Mouse (Mus musculus): ENCODE measurements around the gene Ccdc47. TPM values are rescaled to one million over a fixed set of nuclear protein-coding genes. Genes with fewer than 3 reads are reported as not detected.
"Not testable (repeated sequence)": the region's sequence is repeated elsewhere in the genome, so short reads cannot be mapped to it uniquely, and the experiment has no call there.

Gene Ccdc47
- total RNA-seq, 1 experiment = 82.3 TPM

GRCm38 (mm10) chr11:106254767-106255166 is 38.6 kb upstream of the Ccdc47 start:
- Histone ChIP-seq H3K4me3 (ENCODE audit: insufficient read depth in 1 of 2, low read depth in 1 of 2, low read length in 2 of 2, poor library complexity in 1 of 2, severe bottlenecking in 1 of 2) (peak overlapping the region; percentile 96 to 100), H3K9ac (ENCODE audit: insufficient read depth, low read depth, low read length, poor library complexity, severe bottlenecking) (peak overlapping the region; percentile 100), H3K9me3 (ENCODE audit: control insufficient read depth, insufficient read depth, low read depth, low read length) (no peaks in the 10 kb centered on the region), H3K36me3 (ENCODE audit: control insufficient read depth, insufficient read depth, low read length, poor library complexity, severe bottlenecking) (peaks cover 55% of the 10 kb centered on the region), H3K27ac (ENCODE audit: insufficient read depth, low read depth, low read length, poor library complexity, severe bottlenecking) (no peak overlapping the region), H3K4me1 (ENCODE audit: control insufficient read depth in 2 of 2, insufficient read depth in 2 of 2, low read length in 2 of 2, poor library complexity in 1 of 2) (peaks cover 4 to 10% of the 10 kb centered on the region in 2 experiments; a peak in 3 of 4 replicates)
- DNase-seq (ENCODE audit: low read depth, low spot score) = no peak
- in situ Hi-C loops (cut with MboI; ENCODE audit: low sequenced_read_pairs in 2 of 2, unreplicated experiment in 2 of 2) = no loop called here
- no peak for TF ChIP-seq HCFC1 (IDR thresholded peaks at IDR 0.05; ENCODE audit: borderline replicate concordance, insufficient read depth, low read length)
- TF ChIP-seq ZC3H11A (IDR thresholded peaks at IDR 0.05; ENCODE audit: borderline replicate concordance, low read depth, low read length) = no peak
- TF ChIP-seq MAFK (IDR thresholded peaks at IDR 0.05; ENCODE audit: insufficient read depth, low read depth, low read length) = no peak
- no peak for TF ChIP-seq ZNF384 (IDR thresholded peaks at IDR 0.05; ENCODE audit: low read depth, low read length)
- no peak for TF ChIP-seq CHD2 (IDR thresholded peaks at IDR 0.05; ENCODE audit: low read depth, low read length)

- Histone ChIP-seq H3K36me3 (ENCODE audit: control insufficient read depth, insufficient read depth, low read length, poor library complexity, severe bottlenecking) (peaks cover 63% of the 10 kb centered on the region), H3K27ac (ENCODE audit: insufficient read depth, low read depth, low read length, poor library complexity, severe bottlenecking) (no peak overlapping the region), H3K9ac (ENCODE audit: insufficient read depth, low read depth, low read length, poor library complexity, severe bottlenecking) (no peak overlapping the region), H3K9me3 (ENCODE audit: control insufficient read depth, insufficient read depth, low read depth, low read length) (no peaks in the 10 kb centered on the region), H3K4me3 (ENCODE audit: insufficient read depth in 1 of 2, low read depth in 1 of 2, low read length in 2 of 2, poor library complexity in 1 of 2, severe bottlenecking in 1 of 2) (no peak overlapping the region), H3K4me1 (ENCODE audit: control insufficient read depth in 2 of 2, insufficient read depth in 2 of 2, low read length in 2 of 2, poor library complexity in 1 of 2) (no peaks in the 10 kb centered on the region)
- DNase-seq (ENCODE audit: low read depth, low spot score) = no peak
- TF ChIP-seq HCFC1 (IDR thresholded peaks at IDR 0.05; ENCODE audit: borderline replicate concordance, insufficient read depth, low read length) = no peak
- no peak for TF ChIP-seq ZC3H11A (IDR thresholded peaks at IDR 0.05; ENCODE audit: borderline replicate concordance, low read depth, low read length)
- TF ChIP-seq MAFK (IDR thresholded peaks at IDR 0.05; ENCODE audit: insufficient read depth, low read depth, low read length) = no peak
- TF ChIP-seq ZNF384 (IDR thresholded peaks at IDR 0.05; ENCODE audit: low read depth, low read length) = no peak
- TF ChIP-seq CHD2 (IDR thresholded peaks at IDR 0.05; ENCODE audit: low read depth, low read length) = no peak
- in situ Hi-C loops (cut with MboI; ENCODE audit: low sequenced_read_pairs in 2 of 2, unreplicated experiment in 2 of 2) = no loop called here
Measured at GRCm38 (mm10) chr11:106249326-106249725, 33.2 kb upstream of the Ccdc47 start.

GRCm38 (mm10) chr11:106246834-106247233 is 30.7 kb upstream of the Ccdc47 start:
- DNase-seq (ENCODE audit: low read depth, low spot score) = no peak
- Histone ChIP-seq H3K36me3 (ENCODE audit: control insufficient read depth, insufficient read depth, low read length, poor library complexity, severe bottlenecking) (peaks cover 48% of the 10 kb centered on the region), H3K4me1 (ENCODE audit: control insufficient read depth in 2 of 2, insufficient read depth in 2 of 2, low read length in 2 of 2, poor library complexity in 1 of 2) (no peaks in the 10 kb centered on the region), H3K4me3 (ENCODE audit: insufficient read depth in 1 of 2, low read depth in 1 of 2, low read length in 2 of 2, poor library complexity in 1 of 2, severe bottlenecking in 1 of 2) (no peak overlapping the region), H3K27ac (ENCODE audit: insufficient read depth, low read depth, low read length, poor library complexity, severe bottlenecking) (no peak overlapping the region), H3K9ac (ENCODE audit: insufficient read depth, low read depth, low read length, poor library complexity, severe bottlenecking) (no peak overlapping the region), H3K9me3 (ENCODE audit: control insufficient read depth, insufficient read depth, low read depth, low read length) (no peaks in the 10 kb centered on the region)
- in situ Hi-C loops (cut with MboI; ENCODE audit: low sequenced_read_pairs in 2 of 2, unreplicated experiment in 2 of 2) = no loop called here
- TF ChIP-seq ZNF384 (IDR thresholded peaks at IDR 0.05; ENCODE audit: low read depth, low read length) (no peak), MAFK (IDR thresholded peaks at IDR 0.05; ENCODE audit: insufficient read depth, low read depth, low read length) (no peak), HCFC1 (IDR thresholded peaks at IDR 0.05; ENCODE audit: borderline replicate concordance, insufficient read depth, low read length) (no peak)

- in situ Hi-C loops (cut with MboI; ENCODE audit: low sequenced_read_pairs in 2 of 2, unreplicated experiment in 2 of 2); H3K27ac ChIP-seq (ENCODE audit: insufficient read depth, low read depth, low read length, poor library complexity, severe bottlenecking); H3K36me3 ChIP-seq (ENCODE audit: control insufficient read depth, insufficient read depth, low read length, poor library complexity, severe bottlenecking); H3K9ac ChIP-seq (ENCODE audit: insufficient read depth, low read depth, low read length, poor library complexity, severe bottlenecking); H3K4me3 ChIP-seq (ENCODE audit: insufficient read depth in 1 of 2, low read depth in 1 of 2, low read length in 2 of 2, poor library complexity in 1 of 2, severe bottlenecking in 1 of 2); H3K4me1 ChIP-seq (ENCODE audit: control insufficient read depth in 2 of 2, insufficient read depth in 2 of 2, low read length in 2 of 2, poor library complexity in 1 of 2); H3K9me3 ChIP-seq (ENCODE audit: control insufficient read depth, insufficient read depth, low read depth, low read length); DNase-seq (ENCODE audit: low read depth, low spot score): not testable (repeated sequence)
Measured at GRCm38 (mm10) chr11:106233978-106234377, 17.8 kb upstream of the Ccdc47 start.

GRCm38 (mm10) chr11:106220603-106221002 is 4.5 kb upstream of the Ccdc47 start:
- no peak for DNase-seq (ENCODE audit: low read depth, low spot score)
- Histone ChIP-seq H3K27ac (ENCODE audit: insufficient read depth, low read depth, low read length, poor library complexity, severe bottlenecking) (no peak overlapping the region), H3K36me3 (ENCODE audit: control insufficient read depth, insufficient read depth, low read length, poor library complexity, severe bottlenecking) (peaks cover 5% of the 10 kb centered on the region), H3K4me3 (ENCODE audit: insufficient read depth in 1 of 2, low read depth in 1 of 2, low read length in 2 of 2, poor library complexity in 1 of 2, severe bottlenecking in 1 of 2) (no peak overlapping the region), H3K9me3 (ENCODE audit: control insufficient read depth, insufficient read depth, low read depth, low read length) (no peaks in the 10 kb centered on the region), H3K4me1 (ENCODE audit: control insufficient read depth in 2 of 2, insufficient read depth in 2 of 2, low read length in 2 of 2, poor library complexity in 1 of 2) (peaks cover 2% of the 10 kb centered on the region in 2 experiments; a peak in 2 of 4 replicates), H3K9ac (ENCODE audit: insufficient read depth, low read depth, low read length, poor library complexity, severe bottlenecking) (no peak overlapping the region)
- TF ChIP-seq ZC3H11A (IDR thresholded peaks at IDR 0.05; ENCODE audit: borderline replicate concordance, low read depth, low read length) = no peak
- TF ChIP-seq MAFK (IDR thresholded peaks at IDR 0.05; ENCODE audit: insufficient read depth, low read depth, low read length) = no peak
- no peak for TF ChIP-seq ZNF384 (IDR thresholded peaks at IDR 0.05; ENCODE audit: low read depth, low read length)
- no peak for TF ChIP-seq HCFC1 (IDR thresholded peaks at IDR 0.05; ENCODE audit: borderline replicate concordance, insufficient read depth, low read length)
- TF ChIP-seq CHD2 (IDR thresholded peaks at IDR 0.05; ENCODE audit: low read depth, low read length) = no peak
- in situ Hi-C loops (cut with MboI; ENCODE audit: low sequenced_read_pairs in 2 of 2, unreplicated experiment in 2 of 2) = no loop called here

Measured in ES-E14 (cell line).